Mouse (Mus musculus) liver, embryonic 16.5 days (tissue): Measurements from ENCODE around the gene Ttc4. TPM values are rescaled to one million over a fixed set of nuclear protein-coding genes. Genes with fewer than 3 reads are reported as not detected.
A peak's percentile ranks its signal among the peaks of the same experiment; 100 is the strongest.

ENCODE experiments used
- ATAC-seq: fragments of 200-750 bp; cut with Nextera tagmentation; 2 replicates; pipeline ENCODE4 v1.8.0; 2017; ENCODE audit warnings: low read depth, mild to moderate bottlenecking, moderate number of reproducible peaks, moderate library complexity
- H3K27ac ChIP-seq: fragments of 300-500 bp; sonication (generic); 2 replicates; pipeline ENCODE4 v1.5.1; 2014; ENCODE audit warnings: mild to moderate bottlenecking, low read length
- H3K27me3 ChIP-seq: fragments of 300-500 bp; sonication (generic); 2 replicates; pipeline ENCODE4 v1.6.1; 2014; ENCODE audit warnings: low read depth, low read length, mixed read lengths; ENCODE audit not compliant: control insufficient read depth, insufficient read depth
- H3K36me3 ChIP-seq: fragments of 300-500 bp; sonication (generic); 2 replicates; pipeline ENCODE4 v1.6.1; 2014; ENCODE audit warnings: mild to moderate bottlenecking; ENCODE audit not compliant: control insufficient read depth, insufficient read depth
- H3K4me1 ChIP-seq: fragments of 300-500 bp; sonication (generic); 2 replicates; pipeline ENCODE4 v1.6.1; 2014; ENCODE audit warnings: low read depth, low read length, mixed read lengths; ENCODE audit not compliant: control insufficient read depth
- H3K4me2 ChIP-seq: fragments of 300-500 bp; sonication (generic); 2 replicates; pipeline ENCODE4 v1.6.1; 2014; ENCODE audit warnings: low read depth, low read length, mixed read lengths
- H3K4me3 ChIP-seq: fragments of 300-500 bp; sonication (generic); 2 replicates; pipeline ENCODE4 v1.5.1; 2014; ENCODE audit warnings: low read depth, mild to moderate bottlenecking, low read length
- H3K9ac ChIP-seq: fragments of 300-500 bp; sonication (generic); 2 replicates; pipeline ENCODE4 v1.6.1; 2014; ENCODE audit warnings: low read depth, low read length
- H3K9me3 ChIP-seq: fragments of 300-500 bp; sonication (generic); replicated peaks from 2 replicates; pipeline ENCODE4 v1.6.1; 2016; ENCODE audit warnings: low read length; ENCODE audit not compliant: control insufficient read depth
- WGBS: fragments of 180-500 bp; shearing (Covaris S2); extraction: QIAGEN DNeasy Blood & Tissue Kit; methylation state at CpG from one replicate; pipeline ENCODE4 v1.1.7; 2014; ENCODE audit not compliant: insufficient replicate concordance; 5-methylcytosine and 5-hydroxymethylcytosine counted together
- polyA plus RNA-seq: library from polyadenylated mRNA; unstranded; fragments of >200 nt; fragmentation: Nextera tagmentation; extraction: Ambion mirVana; gene quantifications from 2 replicates; pipeline ENCODE4 v1.2.1, GENCODE M21; 2015

Gene Ttc4
- polyA plus RNA-seq, 1 experiment from 2014 or later: 33.6 TPM

- H3K4me3 ChIP-seq: no peak overlapping the region
- ATAC-seq: no peak
- H3K9ac ChIP-seq: no peak overlapping the region
- WGBS: 81% methylated on average over 6 of the region's 6 CpGs
- H3K27ac ChIP-seq: no peak overlapping the region
- peaks cover 53% of the 10 kb centered on the region for H3K36me3 ChIP-seq
- H3K4me1 ChIP-seq: no peaks in the 10 kb centered on the region
- no peaks in the 10 kb centered on the region for H3K27me3 ChIP-seq
- no peak overlapping the region for H3K4me2 ChIP-seq
- no peaks in the 10 kb centered on the region for H3K9me3 ChIP-seq
Observed at GRCm38 (mm10) chr4:106664697-106665096, 14.0 kb downstream of the Ttc4 start.

DNA sequence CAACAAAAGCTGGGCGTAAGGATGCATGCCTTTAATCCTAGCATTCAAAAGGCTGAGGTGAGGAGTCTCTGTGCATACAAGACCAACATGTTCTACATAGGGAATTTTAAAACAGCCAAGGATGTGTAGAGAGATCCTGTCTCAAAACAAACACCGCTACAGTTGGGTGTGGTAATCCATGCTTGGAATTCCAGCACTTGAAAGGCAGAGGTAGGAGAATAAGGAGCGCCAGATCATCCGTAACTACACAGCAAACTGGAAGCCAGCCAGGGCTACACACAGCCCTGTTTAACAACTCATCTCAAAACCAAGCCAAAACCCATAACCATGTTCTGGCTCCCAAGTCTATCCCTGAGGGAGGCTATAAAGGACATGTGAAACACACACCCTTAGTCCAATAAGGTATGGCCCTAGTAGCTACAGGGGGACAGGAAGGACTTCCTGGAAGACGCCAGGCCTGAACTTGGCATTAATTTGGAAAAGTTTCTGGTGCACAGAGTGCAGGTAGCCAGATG, 14.7 kb downstream of the Ttc4 start:
- Histone ChIP-seq H3K9me3 (no peaks in the 10 kb centered on the region), H3K36me3 (peaks cover 50% of the 10 kb centered on the region), H3K27me3 (no peaks in the 10 kb centered on the region), H3K9ac (no peak overlapping the region), H3K4me3 (no peak overlapping the region), H3K27ac (no peak overlapping the region), H3K4me1 (no peaks in the 10 kb centered on the region), H3K4me2 (no peak overlapping the region)
- WGBS: 83% methylated on average over 5 of the region's 5 CpGs
- no peak for ATAC-seq

DNA sequence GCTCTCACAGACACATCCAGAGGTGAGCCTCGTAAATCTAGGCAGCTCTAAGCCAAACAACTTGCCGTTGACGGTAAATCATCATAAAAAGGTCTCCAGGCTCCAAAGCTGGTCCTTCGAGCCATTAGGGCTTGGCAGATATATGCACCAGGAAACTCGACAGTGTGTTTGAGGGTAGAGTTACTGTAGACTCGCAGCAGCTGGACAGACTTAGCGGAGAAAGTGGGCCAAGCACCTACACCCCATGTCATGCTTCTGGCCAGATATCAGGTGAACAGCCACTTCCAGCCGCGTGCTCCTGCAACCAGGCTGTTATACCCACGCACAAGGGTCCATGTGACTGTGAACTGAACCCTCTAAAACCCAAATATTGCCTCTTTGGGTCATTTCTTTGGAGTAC, 23.1 kb downstream of the Ttc4 start:
- Histone ChIP-seq H3K9me3 (no peaks in the 10 kb centered on the region), H3K4me1 (peaks cover 8% of the 10 kb centered on the region), H3K4me3 (no peak overlapping the region), H3K27me3 (no peaks in the 10 kb centered on the region), H3K27ac (no peak overlapping the region), H3K36me3 (peaks cover 4% of the 10 kb centered on the region; the same call in 1 of the 2 replicates), H3K4me2 (no peak overlapping the region), H3K9ac (no peak overlapping the region)
- WGBS: 78% methylated on average over 10 of the region's 10 CpGs
- ATAC-seq: no peak

DNA sequence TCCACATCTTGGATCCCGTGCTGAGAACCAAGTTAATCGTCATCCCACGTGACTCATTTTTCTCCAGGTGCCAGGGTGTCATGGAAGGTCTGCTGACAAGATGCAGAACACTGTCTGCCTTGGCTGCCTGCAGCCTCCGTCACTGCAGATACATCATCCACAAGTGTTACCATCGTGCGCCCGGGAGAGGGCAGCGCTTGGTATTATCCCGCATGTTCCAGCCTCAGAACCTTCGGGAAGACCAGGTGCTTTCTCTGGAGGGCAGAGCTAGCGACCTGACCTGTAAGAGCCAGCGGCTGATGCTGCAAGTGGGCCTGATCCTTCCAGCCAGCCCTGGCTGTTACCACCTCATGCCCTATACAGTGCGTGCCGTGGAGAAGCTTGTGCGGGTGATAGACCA, 25.7 kb downstream of the Ttc4 start:
- ATAC-seq: no peak
- Histone ChIP-seq H3K9ac (no peak overlapping the region), H3K27me3 (0 out of 2 replicates have a peak, but pooled peaks cover under 1% of the 10 kb centered on the region), H3K4me3 (no peak overlapping the region), H3K36me3 (no peaks in the 10 kb centered on the region; the same call in 1 of the 2 replicates), H3K4me1 (peaks cover 8% of the 10 kb centered on the region), H3K9me3 (no peaks in the 10 kb centered on the region), H3K27ac (no peak overlapping the region), H3K4me2 (no peak overlapping the region)
- 83% methylated on average over 15 of the region's 15 CpGs for WGBS

- Histone ChIP-seq H3K9ac (no peak overlapping the region), H3K4me3 (no peak overlapping the region), H3K4me2 (no peak overlapping the region), H3K36me3 (no peaks in the 10 kb centered on the region; the same call in 1 of the 2 replicates), H3K9me3 (no peaks in the 10 kb centered on the region), H3K4me1 (peaks cover 8% of the 10 kb centered on the region), H3K27ac (no peak overlapping the region), H3K27me3 (0 out of 2 replicates have a peak, but pooled peaks cover 2% of the 10 kb centered on the region)
- ATAC-seq: no peak
- 44% methylated on average over 3 of the region's 3 CpGs for WGBS
Observed at GRCm38 (mm10) chr4:106652546-106652945, 26.2 kb downstream of the Ttc4 start.

- 2% methylated on average over 40 of the region's 40 CpGs for WGBS
- Histone ChIP-seq H3K9ac (peak within 1 kb of the TSS; percentile 68), H3K4me1 (peaks cover 8% of the 10 kb centered on the region), H3K36me3 (no peaks in the 10 kb centered on the region; the same call in 1 of the 2 replicates), H3K4me3 (peak within 1 kb of the TSS; percentile 70), H3K27me3 (0 out of 2 replicates have a peak, but pooled peaks cover 2% of the 10 kb centered on the region), H3K27ac (no peak within 1 kb of the TSS; the same call in 1 of the 2 replicates), H3K9me3 (no peaks in the 10 kb centered on the region), H3K4me2 (peak within 1 kb of the TSS; percentile 85)
- ATAC-seq: peak; percentile 99
Observed at GRCm38 (mm10) chr4:106650833-106651527, 27.8 kb downstream of the Ttc4 start, which contains the start of gene Pars2. Gene Pars2 (plus strand): TSS chr4:106651069.

DNA sequence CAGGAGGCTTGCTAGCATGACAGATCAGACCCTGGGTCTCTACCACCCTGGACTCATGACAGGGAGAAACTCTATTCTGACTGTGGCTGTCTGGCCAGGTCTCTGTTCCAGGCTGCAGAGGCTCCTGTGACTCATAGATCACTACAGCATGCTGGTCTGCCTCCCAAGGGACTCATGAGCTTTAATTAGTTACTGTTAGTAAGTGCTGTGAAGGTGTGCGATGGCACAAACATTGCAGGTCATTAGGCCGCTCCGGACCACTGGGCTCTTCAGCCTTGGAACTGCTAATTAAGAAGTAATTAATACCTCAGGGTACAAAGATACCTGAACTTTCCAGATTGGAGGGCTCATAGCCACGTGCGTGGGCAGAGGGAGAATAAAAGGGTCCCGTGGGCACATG, 31.6 kb downstream of the Ttc4 start:
- Histone ChIP-seq H3K4me2 (no peak overlapping the region), H3K27ac (no peak overlapping the region), H3K9me3 (no peaks in the 10 kb centered on the region), H3K9ac (no peak overlapping the region), H3K4me1 (peaks cover 8% of the 10 kb centered on the region), H3K36me3 (no peaks in the 10 kb centered on the region), H3K4me3 (no peak overlapping the region), H3K27me3 (0 out of 2 replicates have a peak, but pooled peaks cover 2% of the 10 kb centered on the region)
- WGBS: 72% methylated on average over 6 of the region's 6 CpGs
- no peak for ATAC-seq

DNA sequence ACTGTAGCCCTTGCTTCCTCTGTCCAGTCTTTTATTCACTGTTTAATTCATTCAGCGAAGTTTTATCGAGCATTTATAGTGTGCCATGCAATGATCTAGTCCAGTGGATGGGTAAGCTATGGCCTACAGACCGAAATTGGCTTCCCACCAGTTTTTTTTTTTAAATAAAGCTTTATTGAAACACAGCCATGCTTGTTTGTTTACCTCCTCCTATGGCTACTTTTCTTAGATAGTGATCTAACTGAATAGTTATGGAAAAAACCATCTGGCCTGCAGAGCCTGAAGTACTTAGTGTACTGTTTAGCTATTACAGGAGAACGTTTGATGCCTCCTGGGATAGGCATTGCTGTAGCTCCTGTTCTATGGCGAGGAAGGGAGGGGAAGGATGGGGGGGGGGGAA, 32.9 kb downstream of the Ttc4 start:
- no peak overlapping the region for H3K4me2 ChIP-seq
- no peaks in the 10 kb centered on the region for H3K9me3 ChIP-seq
- H3K27me3 ChIP-seq: 0 out of 2 replicates have a peak, but pooled peaks cover 2% of the 10 kb centered on the region
- H3K4me3 ChIP-seq: no peak overlapping the region
- no peak overlapping the region for H3K9ac ChIP-seq
- no peaks in the 10 kb centered on the region for H3K4me1 ChIP-seq
- WGBS: 54% methylated on average over 5 of the region's 5 CpGs
- H3K36me3 ChIP-seq: no peaks in the 10 kb centered on the region
- H3K27ac ChIP-seq: no peak overlapping the region
- ATAC-seq: no peak

GRCm38 (mm10) chr4:106644218-106644610, 34.5 kb downstream of the Ttc4 start:
- H3K9me3 ChIP-seq: no peaks in the 10 kb centered on the region
- no peaks in the 10 kb centered on the region for H3K36me3 ChIP-seq
- no peak overlapping the region for H3K4me3 ChIP-seq
- ATAC-seq: no peak
- 48% methylated on average over 6 of the region's 6 CpGs for whole genome bisulfite sequencing
- no peaks in the 10 kb centered on the region for H3K4me1 ChIP-seq
- H3K9ac ChIP-seq: no peak overlapping the region
- H3K4me2 ChIP-seq: no peak overlapping the region
- 0 out of 2 replicates have a peak, but pooled peaks cover 2% of the 10 kb centered on the region for H3K27me3 ChIP-seq
- H3K27ac ChIP-seq: no peak overlapping the region
